Mouse (Mus musculus): ENCODE measurements around the gene Ints3. TPM values are rescaled to one million over a fixed set of nuclear protein-coding genes. Genes with fewer than 3 reads are reported as not detected.

The Ints3 gene
- 14.5 and 15.7 TPM in 2 replicates for polyA plus RNA-seq (2015; fragmentation: Nextera tagmentation; extraction: Ambion mirVana)

GRCm38 (mm10) chr3:90433381-90434020 lies at the start of gene Ints3:
Ints3 (minus strand) TSS chr3:90433622.
- peak; percentile 98 for DNase-seq (ENCODE audit: low spot score)

- peak; percentile 99 for DNase-seq (ENCODE audit: low spot score)
These were observed 42.6 kb upstream of the Ints3 start, which contains the start of gene Ilf2 for GRCm38 (mm10) chr3:90475831-90476611. Ilf2 (plus strand) TSS chr3:90476126.

- DNase-seq (ENCODE audit: low spot score): no peak
These were observed 41.9 kb upstream of the Ints3 start for GRCm38 (mm10) chr3:90475151-90475830.

DNA sequence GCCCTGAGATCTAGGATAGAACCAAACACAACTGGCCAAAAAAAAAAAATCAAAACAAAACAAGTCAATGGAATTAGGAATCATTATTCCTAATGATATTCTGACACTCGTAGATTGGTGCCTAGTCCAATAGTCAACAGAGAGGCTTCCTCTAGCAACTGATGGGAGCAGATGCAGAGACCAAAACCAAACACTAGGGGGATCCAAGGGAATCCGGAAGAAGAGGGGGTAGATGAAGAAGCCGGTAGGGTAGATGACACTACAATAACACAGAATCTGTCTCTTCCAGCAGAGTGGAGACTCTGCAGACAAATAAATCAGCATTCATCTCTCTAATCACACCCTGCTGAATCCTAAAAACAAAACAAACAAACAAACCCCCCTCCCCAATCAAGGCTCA lies 38.8 kb upstream of the Ints3 start:
- DNase-seq (ENCODE audit: low spot score): peak; percentile 78

GRCm38 (mm10) chr3:90467618-90468300 lies 34.3 kb upstream of the Ints3 start:
- no peak for DNase-seq (ENCODE audit: low spot score)

- DNase-seq (ENCODE audit: low spot score): no peak
These were observed 32.9 kb upstream of the Ints3 start for GRCm38 (mm10) chr3:90466311-90466766.

- no peak for DNase-seq (ENCODE audit: low spot score)
These were observed 32.4 kb upstream of the Ints3 start, which contains the start of gene Npr1 for GRCm38 (mm10) chr3:90465686-90466310. Npr1 (minus strand) TSS chr3:90465866.

DNA sequence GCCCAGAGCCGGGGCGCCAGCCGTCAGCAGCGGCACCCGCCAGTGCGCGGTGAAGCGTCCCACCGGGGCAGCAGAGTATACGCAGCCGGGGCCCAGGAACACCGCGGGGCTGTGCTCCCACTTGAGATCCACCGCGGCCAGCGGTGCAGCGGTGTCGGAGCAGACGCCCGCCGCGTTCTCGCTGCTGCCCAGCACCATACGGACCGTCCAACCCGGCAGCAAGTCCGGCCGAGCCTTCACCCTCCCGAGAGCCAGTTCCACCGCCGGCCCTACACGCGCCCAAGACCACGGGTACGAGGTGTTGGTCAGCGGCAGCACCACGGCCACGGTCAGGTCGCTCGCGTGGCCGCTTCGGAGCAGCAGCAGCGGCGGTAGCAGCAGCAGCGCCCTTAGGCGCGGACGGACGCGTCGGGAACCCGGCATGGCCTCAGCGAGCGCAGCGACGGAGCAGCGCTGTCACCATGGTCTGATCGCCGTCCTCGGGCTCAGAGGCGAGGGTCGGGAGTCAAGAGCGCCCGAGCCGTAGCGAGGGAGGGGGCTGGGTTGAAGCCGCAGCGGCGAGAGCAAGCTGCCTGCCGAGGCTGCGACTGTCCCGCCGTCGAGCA lies 31.8 kb upstream of the Ints3 start:
- DNase-seq (ENCODE audit: low spot score): peak; percentile 23

DNA sequence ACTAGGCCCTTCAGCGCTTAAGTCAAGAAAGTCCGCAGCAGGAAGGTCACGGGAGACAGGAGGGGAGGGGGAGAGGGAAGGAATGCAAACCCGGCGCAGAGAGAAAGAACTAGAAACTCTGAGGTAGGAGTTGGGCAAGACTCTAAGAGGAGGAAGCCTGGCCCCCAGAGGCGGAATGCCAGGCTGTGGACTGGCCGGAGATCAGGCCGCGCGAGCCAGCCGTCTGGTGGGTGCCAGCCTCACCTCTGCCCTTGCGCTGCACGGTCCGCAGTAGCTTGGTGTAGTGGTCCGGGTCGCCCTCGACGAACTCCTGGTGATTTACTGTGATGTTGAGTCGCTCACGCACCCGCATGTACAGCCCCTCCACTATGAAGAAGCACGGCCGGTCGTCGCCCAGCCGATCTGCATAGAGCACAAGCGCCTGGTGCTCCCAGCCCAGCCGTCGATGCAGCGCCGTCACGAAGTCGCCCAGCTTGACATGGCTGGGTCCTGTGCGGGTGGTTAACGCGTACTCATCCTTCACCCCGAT lies 31.2 kb upstream of the Ints3 start:
- no peak for DNase-seq (ENCODE audit: low spot score)

DNA sequence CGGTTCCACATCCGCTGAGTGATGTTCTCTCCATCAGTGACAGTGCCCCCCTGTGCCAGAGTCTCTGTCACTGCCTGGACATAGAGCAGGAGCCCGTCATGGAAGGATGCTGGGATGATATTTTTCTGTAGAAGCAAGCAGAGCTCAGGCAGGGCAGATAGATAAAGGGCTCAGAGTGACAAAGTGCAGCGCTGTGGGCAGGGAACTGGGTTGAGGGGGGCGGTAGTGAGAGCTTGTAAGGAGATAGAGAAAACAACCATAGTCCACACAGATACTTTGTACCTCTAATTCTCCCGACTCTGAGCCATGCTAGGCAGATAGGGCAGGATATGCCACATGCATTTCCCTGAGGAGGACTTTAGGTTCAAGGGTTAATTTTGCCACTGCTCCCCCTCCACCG lies 29.2 kb upstream of the Ints3 start:
- no peak for DNase-seq (ENCODE audit: low spot score)

DNA sequence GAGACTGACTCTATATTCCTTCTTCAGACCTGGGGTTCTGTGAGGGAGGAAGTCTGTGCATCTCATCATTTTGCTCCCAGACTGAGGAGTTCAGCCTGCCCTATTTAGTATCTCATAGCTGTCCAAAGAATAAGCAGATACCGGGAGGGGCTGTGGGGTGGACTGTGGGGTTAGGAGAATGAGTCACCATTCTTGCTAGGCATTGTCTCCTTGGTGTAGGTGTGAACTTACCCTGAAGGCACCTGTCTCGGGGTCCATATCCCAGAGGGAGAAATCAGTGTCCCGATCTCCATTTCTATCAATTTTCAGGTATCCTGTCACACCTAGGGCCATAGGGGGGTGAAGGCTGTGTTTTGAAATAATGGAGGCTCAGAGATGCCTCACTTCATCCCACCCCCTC lies 28.5 kb upstream of the Ints3 start:
- no peak for DNase-seq (ENCODE audit: low spot score)

GRCm38 (mm10) chr3:90460315-90460714 lies 26.9 kb upstream of the Ints3 start:
- DNase-seq (ENCODE audit: low spot score): no peak

DNA sequence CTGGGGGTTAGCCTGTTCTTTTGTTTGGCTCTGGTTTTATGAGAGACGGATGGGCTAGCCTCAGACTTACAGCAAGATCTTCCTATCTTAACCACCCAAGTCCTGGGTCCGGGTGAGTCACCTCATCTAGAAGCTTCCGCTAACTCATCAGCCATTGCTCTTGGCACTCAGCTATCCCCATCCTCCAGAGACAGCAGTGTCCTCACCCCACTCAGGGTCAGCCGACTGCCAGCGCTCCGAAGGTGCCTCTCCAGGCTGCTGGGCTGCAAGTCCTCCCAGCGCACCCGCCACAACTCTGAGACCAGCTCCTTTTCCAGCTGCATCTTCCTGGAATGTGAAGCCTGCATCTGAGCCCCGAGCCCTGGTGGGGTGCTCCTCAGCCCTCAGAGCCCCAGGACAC lies 26.3 kb upstream of the Ints3 start:
- DNase-seq (ENCODE audit: low spot score): no peak

DNA sequence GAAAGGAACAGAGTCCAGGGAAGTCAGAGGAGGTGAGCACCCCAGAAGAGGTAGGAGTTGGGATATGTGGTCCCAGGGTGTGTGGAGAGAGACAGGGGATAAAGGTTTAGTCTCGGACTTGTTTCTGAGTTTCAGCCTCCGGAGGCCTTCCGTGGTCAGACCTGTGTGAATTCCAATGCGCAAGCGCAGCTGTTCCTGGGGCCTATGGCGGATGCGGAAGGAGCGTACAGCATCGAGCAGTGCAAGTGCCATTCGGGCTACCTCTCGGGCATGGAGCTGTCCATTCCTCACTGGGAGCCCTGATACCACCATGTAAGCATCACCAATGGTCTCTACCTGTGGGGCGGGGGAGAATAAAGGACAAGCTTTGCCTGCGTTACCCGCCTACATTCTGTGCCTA lies 21.5 kb upstream of the Ints3 start:
- DNase-seq (ENCODE audit: low spot score): no peak

- no peak for DNase-seq (ENCODE audit: low spot score)
These were observed 18.1 kb upstream of the Ints3 start for GRCm38 (mm10) chr3:90451396-90452095.

GRCm38 (mm10) chr3:90450874-90451273 lies 17.5 kb upstream of the Ints3 start:
- DNase-seq (ENCODE audit: low spot score): no peak

GRCm38 (mm10) chr3:90448626-90449025 lies 15.2 kb upstream of the Ints3 start:
- no peak for DNase-seq (ENCODE audit: low spot score)

GRCm38 (mm10) chr3:90447123-90447494 lies 13.7 kb upstream of the Ints3 start:
- DNase-seq (ENCODE audit: low spot score): no peak

DNA sequence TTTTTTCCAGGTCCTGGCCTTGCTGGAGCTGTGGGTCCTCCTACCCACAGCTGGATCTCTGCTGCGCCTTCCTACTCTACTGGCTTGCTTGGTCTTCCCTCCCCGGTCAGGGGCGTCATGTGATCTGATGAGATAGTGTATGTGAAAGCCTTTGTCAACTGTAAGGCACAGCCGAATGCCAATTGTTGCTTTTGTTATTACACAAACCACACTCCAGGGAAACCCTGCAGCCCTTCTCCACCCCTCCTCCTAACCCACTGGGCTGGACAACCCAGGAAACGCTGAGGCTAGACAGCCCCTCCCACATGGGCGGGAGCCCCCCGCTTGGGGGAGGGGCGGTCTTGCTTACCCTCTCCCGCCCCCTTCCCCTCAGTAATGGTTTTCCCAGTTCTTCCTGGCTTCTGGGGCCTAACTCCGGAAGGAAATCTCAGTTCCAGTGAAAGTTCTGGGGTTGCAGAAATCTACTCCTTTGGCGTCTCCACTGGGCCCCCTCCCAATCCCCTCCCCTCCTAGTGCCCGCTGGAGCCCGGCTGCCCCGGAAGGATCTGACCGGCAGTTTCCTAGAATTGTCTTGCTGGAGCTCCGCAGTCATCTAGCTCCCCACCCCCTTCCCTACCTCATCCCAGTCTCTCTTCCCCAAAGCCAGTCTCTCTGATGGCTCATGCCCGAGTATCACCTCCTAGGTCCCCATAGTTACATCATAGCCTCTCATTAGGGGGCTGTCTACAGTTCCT lies 13.1 kb upstream of the Ints3 start:
- DNase-seq (ENCODE audit: low spot score): peak; percentile 49

All from thymus, postnatal 0 days (tissue).